Mouse (Mus musculus): Measurements from ENCODE around the gene Gtf3c5. TPM values are rescaled to one million over a fixed set of nuclear protein-coding genes. Genes with fewer than 3 reads are reported as not detected.
A peak's percentile ranks its signal among the peaks of the same experiment; 100 is the strongest.

Gtf3c5 gene
- polyA plus RNA-seq, 1 experiment from 2014 or later = 20.7 TPM

DNA sequence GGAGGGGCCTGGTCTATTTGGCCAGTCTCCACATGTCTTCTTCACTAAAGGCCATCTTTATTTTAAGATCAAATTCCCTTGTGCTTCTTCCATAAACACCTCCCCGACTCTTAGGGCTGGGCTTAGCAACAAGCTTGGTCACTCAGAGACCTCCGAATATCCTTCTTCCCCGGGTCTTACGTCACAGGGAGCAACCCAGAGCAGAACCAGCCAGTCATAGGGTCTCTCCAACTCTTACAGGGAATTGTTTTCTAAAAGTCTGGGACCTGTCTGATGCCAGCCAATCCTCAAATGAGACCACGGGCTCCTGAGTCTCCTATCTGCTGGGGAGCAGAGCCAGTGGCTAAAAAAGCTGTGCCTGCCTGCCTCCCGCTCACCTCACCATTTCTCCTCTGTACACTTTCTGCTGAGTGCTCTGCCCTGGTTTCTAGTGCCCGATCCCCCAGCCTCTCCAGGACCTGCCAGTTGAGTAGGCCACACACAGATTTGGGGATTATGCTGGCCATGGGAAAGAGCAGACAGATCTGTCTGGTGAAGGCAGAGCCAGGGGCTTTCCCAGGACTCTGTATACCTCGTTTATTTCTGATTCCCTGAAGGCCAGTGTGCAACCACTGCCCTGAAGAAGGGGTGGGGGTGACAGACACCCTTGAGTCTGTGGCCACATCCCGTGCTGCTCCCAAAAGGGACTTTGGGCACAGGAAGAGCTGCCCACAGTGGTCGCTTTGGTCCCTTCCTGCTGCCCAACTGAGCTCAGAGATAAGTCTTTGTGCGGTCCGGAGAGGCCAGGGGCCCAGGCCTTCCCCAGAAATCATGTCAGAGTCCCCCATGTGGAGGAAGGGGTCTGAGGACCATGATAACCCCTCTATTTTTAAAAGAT lies 15.4 kb upstream of the Gtf3c5 start:
- Histone ChIP-seq H3K36me3 (ENCODE audit: control insufficient read depth, insufficient read depth, low read length) (no peaks in the 10 kb centered on the region), H3K4me1 (ENCODE audit: control insufficient read depth in 2 of 2, insufficient read depth in 2 of 2, low read length in 2 of 2) (peaks cover 21% of the 10 kb centered on the region in 2 experiments), H3K9me3 (ENCODE audit: control insufficient read depth, low read length) (no peaks in the 10 kb centered on the region), H3K9ac (ENCODE audit: low read length) (no peak overlapping the region), H3K27ac (replicated peaks in 1 of 2; ENCODE audit: control insufficient read depth in 1 of 2, insufficient read depth in 1 of 2, low read depth in 2 of 2, low read length in 2 of 2) (no peak overlapping the region), H3K27me3 (ENCODE audit: control insufficient read depth, insufficient read depth, low read length) (no peaks in the 10 kb centered on the region), H3K4me2 (ENCODE audit: low read length) (no peak overlapping the region), H3K4me3 (ENCODE audit: control insufficient read depth in 1 of 2, insufficient read depth in 1 of 2, low read depth in 1 of 2, low read length in 2 of 2) (no peak overlapping the region)
- 43% methylated on average over 12 of the region's 12 CpGs for WGBS
- ATAC-seq (ENCODE audit: insufficient number of reproducible peaks, insufficient read depth, low FRiP score, low read depth) = no peak

DNA sequence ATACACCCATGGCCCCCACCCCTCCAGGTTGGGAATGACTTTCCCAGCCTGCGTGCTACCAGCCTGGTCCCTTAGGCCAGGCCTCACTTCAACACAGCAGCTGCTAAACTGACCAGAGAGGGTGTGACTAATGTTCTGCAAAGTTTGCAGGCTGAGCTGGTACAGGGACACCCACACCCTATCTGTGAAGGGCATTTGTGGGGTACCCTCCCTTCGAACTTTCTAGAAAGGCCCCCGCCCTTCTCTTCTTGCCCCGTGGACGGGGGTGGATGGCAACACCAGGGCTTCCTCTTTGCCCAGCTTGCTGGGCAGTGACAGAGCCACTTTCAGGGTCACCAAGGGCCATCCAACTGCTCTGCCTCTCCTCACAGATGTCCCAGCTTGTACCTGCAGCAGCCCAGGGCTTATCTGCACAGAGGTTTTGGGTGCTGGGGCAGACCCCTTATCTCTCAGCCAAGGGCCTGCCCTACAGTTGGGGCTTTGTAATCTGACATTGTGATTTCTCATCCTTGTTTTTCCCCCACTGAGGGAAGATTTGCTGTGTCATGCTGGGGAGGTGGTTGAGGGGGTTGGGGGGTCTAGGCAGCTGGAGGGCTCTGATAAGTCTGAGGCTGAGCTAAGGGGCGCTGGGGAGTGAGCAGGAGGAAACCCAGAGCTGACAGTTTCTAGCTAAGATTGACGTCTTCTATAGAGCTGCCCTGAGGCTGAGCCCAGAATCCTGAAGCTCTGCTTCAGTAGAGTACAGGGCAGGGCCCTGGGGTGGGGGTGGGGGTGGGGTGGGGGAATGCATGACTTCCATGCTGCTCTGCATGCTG lies 14.4 kb upstream of the Gtf3c5 start:
- Histone ChIP-seq H3K27ac (replicated peaks in 1 of 2; ENCODE audit: control insufficient read depth in 1 of 2, insufficient read depth in 1 of 2, low read depth in 2 of 2, low read length in 2 of 2) (no peak overlapping the region), H3K9me3 (ENCODE audit: control insufficient read depth, low read length) (no peaks in the 10 kb centered on the region), H3K36me3 (ENCODE audit: control insufficient read depth, insufficient read depth, low read length) (no peaks in the 10 kb centered on the region), H3K27me3 (ENCODE audit: control insufficient read depth, insufficient read depth, low read length) (no peaks in the 10 kb centered on the region), H3K4me1 (ENCODE audit: control insufficient read depth in 2 of 2, insufficient read depth in 2 of 2, low read length in 2 of 2) (peaks cover 21% of the 10 kb centered on the region in 2 experiments), H3K4me3 (ENCODE audit: control insufficient read depth in 1 of 2, insufficient read depth in 1 of 2, low read depth in 1 of 2, low read length in 2 of 2) (no peak overlapping the region), H3K9ac (ENCODE audit: low read length) (no peak overlapping the region), H3K4me2 (ENCODE audit: low read length) (no peak overlapping the region)
- WGBS = 69% methylated on average over 7 of the region's 7 CpGs
- ATAC-seq (ENCODE audit: insufficient number of reproducible peaks, insufficient read depth, low FRiP score, low read depth) = peak; percentile 29

DNA sequence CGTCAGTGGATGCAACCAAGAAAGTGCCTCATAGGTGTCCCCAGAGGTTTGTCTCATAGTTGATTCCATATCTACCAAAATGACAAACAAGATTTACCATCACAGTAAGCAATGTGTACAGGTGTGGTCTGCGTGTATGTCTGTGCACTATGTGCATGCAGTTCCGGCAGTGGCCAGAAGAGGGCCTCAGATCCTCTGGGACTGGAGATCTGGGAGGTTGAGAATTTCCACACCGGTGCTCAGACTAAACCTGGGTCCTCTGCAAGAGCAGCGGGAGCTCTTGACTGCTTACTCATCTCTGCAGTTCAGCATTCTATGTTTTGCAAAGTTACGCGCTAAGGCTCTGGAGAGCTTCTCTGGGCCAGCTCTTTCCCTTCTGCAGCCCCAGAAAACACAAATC lies 13.4 kb upstream of the Gtf3c5 start:
- no peak overlapping the region for H3K4me3 ChIP-seq (ENCODE audit: control insufficient read depth in 1 of 2, insufficient read depth in 1 of 2, low read depth in 1 of 2, low read length in 2 of 2)
- H3K36me3 ChIP-seq (ENCODE audit: control insufficient read depth, insufficient read depth, low read length) = no peaks in the 10 kb centered on the region
- H3K9me3 ChIP-seq (ENCODE audit: control insufficient read depth, low read length) = no peaks in the 10 kb centered on the region
- H3K4me1 ChIP-seq (ENCODE audit: control insufficient read depth in 2 of 2, insufficient read depth in 2 of 2, low read length in 2 of 2) = peaks cover 14 to 15% of the 10 kb centered on the region in 2 experiments
- no peak overlapping the region for H3K4me2 ChIP-seq (ENCODE audit: low read length)
- no peaks in the 10 kb centered on the region for H3K27me3 ChIP-seq (ENCODE audit: control insufficient read depth, insufficient read depth, low read length)
- ATAC-seq (ENCODE audit: insufficient number of reproducible peaks, insufficient read depth, low FRiP score, low read depth) = no peak
- H3K9ac ChIP-seq (ENCODE audit: low read length) = no peak overlapping the region
- WGBS = 87% methylated on average over 7 of the region's 7 CpGs
- H3K27ac ChIP-seq (replicated peaks in 1 of 2; ENCODE audit: control insufficient read depth in 1 of 2, insufficient read depth in 1 of 2, low read depth in 2 of 2, low read length in 2 of 2) = no peak overlapping the region

DNA sequence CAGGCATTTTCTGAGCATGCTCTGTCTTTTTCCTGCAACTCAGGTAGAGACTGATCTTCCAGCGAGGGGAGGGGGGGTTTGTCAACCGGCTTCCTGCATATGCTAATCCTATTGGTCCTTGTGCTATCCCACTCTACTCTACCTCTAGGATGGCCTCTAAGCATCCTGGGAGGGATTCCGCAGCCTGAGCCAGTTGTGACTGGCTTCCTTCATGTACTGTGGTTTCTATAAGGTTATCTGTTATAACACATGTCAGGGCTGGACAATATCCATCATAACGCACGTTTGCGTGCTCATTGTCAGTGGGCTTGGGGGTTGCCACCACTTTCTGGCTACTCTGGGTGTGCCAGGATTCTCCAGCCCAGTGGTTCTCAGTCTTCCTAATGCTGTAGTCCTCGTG lies 12.5 kb upstream of the Gtf3c5 start:
- Histone ChIP-seq H3K9ac (ENCODE audit: low read length) (no peak overlapping the region), H3K27me3 (ENCODE audit: control insufficient read depth, insufficient read depth, low read length) (no peaks in the 10 kb centered on the region), H3K9me3 (ENCODE audit: control insufficient read depth, low read length) (no peaks in the 10 kb centered on the region), H3K4me1 (ENCODE audit: control insufficient read depth in 2 of 2, insufficient read depth in 2 of 2, low read length in 2 of 2) (peaks cover 9 to 10% of the 10 kb centered on the region in 2 experiments), H3K27ac (replicated peaks in 1 of 2; ENCODE audit: control insufficient read depth in 1 of 2, insufficient read depth in 1 of 2, low read depth in 2 of 2, low read length in 2 of 2) (no peak overlapping the region), H3K36me3 (ENCODE audit: control insufficient read depth, insufficient read depth, low read length) (no peaks in the 10 kb centered on the region), H3K4me2 (ENCODE audit: low read length) (no peak overlapping the region), H3K4me3 (ENCODE audit: control insufficient read depth in 1 of 2, insufficient read depth in 1 of 2, low read depth in 1 of 2, low read length in 2 of 2) (no peak overlapping the region)
- WGBS = 82% methylated on average over 5 of the region's 7 CpGs
- ATAC-seq (ENCODE audit: insufficient number of reproducible peaks, insufficient read depth, low FRiP score, low read depth) = no peak

DNA sequence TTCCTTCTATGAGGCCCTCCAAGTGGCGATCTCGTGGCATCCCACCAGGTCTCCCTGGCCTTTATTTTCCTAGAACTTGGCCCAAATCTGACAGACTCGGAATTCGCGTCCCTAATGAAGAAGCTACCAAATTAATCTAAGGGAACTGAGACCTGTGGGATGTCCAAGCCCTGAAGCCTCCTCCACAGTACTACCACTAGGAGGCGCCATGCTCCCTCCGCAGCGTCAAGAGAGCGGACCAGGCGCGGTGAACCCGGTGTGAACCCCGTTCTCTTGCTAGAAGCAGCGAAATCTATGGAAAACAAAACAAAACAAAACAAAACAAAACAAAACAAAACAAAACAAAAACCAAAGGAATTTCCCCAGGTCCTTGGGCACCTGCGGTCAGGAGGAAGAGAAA lies 9.3 kb upstream of the Gtf3c5 start:
- WGBS = 6% methylated on average over 15 of the region's 15 CpGs
- Histone ChIP-seq H3K4me3 (ENCODE audit: control insufficient read depth in 1 of 2, insufficient read depth in 1 of 2, low read depth in 1 of 2, low read length in 2 of 2) (no peak overlapping the region), H3K9me3 (ENCODE audit: control insufficient read depth, low read length) (no peaks in the 10 kb centered on the region), H3K27ac (replicated peaks in 1 of 2; ENCODE audit: control insufficient read depth in 1 of 2, insufficient read depth in 1 of 2, low read depth in 2 of 2, low read length in 2 of 2) (no peak overlapping the region), H3K9ac (ENCODE audit: low read length) (no peak overlapping the region), H3K4me1 (ENCODE audit: control insufficient read depth in 2 of 2, insufficient read depth in 2 of 2, low read length in 2 of 2) (peaks cover 0 to 2% of the 10 kb centered on the region in 2 experiments; a peak in 3 of 4 replicates), H3K4me2 (ENCODE audit: low read length) (peak overlapping the region; percentile 46), H3K27me3 (ENCODE audit: control insufficient read depth, insufficient read depth, low read length) (no peaks in the 10 kb centered on the region), H3K36me3 (ENCODE audit: control insufficient read depth, insufficient read depth, low read length) (no peaks in the 10 kb centered on the region)
- no peak for ATAC-seq (ENCODE audit: insufficient number of reproducible peaks, insufficient read depth, low FRiP score, low read depth)

DNA sequence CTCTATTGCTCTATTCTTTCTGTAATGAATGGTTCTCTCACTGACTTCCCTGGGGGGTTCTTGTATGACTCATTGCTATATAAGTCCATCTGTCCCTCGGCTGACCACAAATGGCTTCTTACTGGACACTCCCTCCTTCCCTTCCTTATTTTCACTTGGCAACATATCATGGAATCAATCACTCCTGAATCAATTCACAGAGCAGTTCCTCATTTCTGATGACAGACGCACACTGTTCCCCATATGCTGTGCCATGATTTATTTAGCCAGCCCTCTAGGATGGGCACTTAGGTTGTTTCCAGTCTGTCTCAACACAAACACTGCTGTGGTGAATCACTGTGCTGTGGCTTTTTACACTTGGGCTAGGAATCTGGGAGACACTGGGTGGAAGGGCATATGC lies 7.9 kb upstream of the Gtf3c5 start:
- Histone ChIP-seq H3K36me3 (ENCODE audit: control insufficient read depth, insufficient read depth, low read length) (no peaks in the 10 kb centered on the region), H3K27me3 (ENCODE audit: control insufficient read depth, insufficient read depth, low read length) (no peaks in the 10 kb centered on the region), H3K4me1 (ENCODE audit: control insufficient read depth in 2 of 2, insufficient read depth in 2 of 2, low read length in 2 of 2) (no peaks in the 10 kb centered on the region; a peak in 1 of 4 replicates), H3K4me3 (ENCODE audit: control insufficient read depth in 1 of 2, insufficient read depth in 1 of 2, low read depth in 1 of 2, low read length in 2 of 2) (no peak overlapping the region), H3K9ac (ENCODE audit: low read length) (no peak overlapping the region), H3K4me2 (ENCODE audit: low read length) (no peak overlapping the region), H3K9me3 (ENCODE audit: control insufficient read depth, low read length) (no peaks in the 10 kb centered on the region), H3K27ac (replicated peaks in 1 of 2; ENCODE audit: control insufficient read depth in 1 of 2, insufficient read depth in 1 of 2, low read depth in 2 of 2, low read length in 2 of 2) (no peak overlapping the region)
- 68% methylated on average over 2 of the region's 2 CpGs for WGBS
- no peak for ATAC-seq (ENCODE audit: insufficient number of reproducible peaks, insufficient read depth, low FRiP score, low read depth)

DNA sequence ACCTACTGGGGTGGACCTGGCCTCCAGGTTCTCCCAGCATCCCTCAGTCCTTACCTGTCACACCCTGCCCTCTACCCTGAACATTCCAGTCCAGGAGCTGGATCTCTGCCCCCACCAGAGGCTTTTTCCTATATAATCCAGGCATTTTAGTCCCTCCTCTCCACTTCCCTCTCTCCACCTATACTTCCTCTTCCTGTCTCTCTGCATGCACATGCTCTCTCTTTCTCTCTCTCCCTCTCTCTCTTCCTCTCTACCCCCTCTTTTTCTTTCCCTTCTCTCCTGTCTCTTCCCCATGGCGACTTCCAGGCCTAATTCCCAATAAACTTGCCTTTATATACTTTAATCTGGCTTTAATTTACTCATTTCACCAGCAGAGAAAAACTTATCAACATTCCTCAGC lies 5.0 kb upstream of the Gtf3c5 start:
- Histone ChIP-seq H3K4me1 (ENCODE audit: control insufficient read depth in 2 of 2, insufficient read depth in 2 of 2, low read length in 2 of 2) (peaks cover 0 to 1% of the 10 kb centered on the region in 2 experiments; a peak in 2 of 4 replicates), H3K27me3 (ENCODE audit: control insufficient read depth, insufficient read depth, low read length) (no peaks in the 10 kb centered on the region), H3K4me3 (ENCODE audit: control insufficient read depth in 1 of 2, insufficient read depth in 1 of 2, low read depth in 1 of 2, low read length in 2 of 2) (no peak overlapping the region), H3K4me2 (ENCODE audit: low read length) (no peak overlapping the region), H3K9me3 (ENCODE audit: control insufficient read depth, low read length) (no peaks in the 10 kb centered on the region), H3K27ac (replicated peaks in 1 of 2; ENCODE audit: control insufficient read depth in 1 of 2, insufficient read depth in 1 of 2, low read depth in 2 of 2, low read length in 2 of 2) (no peak overlapping the region), H3K9ac (ENCODE audit: low read length) (no peak overlapping the region), H3K36me3 (ENCODE audit: control insufficient read depth, insufficient read depth, low read length) (no peaks in the 10 kb centered on the region)
- 38% methylated on average over 1 of the region's 1 CpGs for WGBS
- ATAC-seq (ENCODE audit: insufficient number of reproducible peaks, insufficient read depth, low FRiP score, low read depth) = no peak

Data from heart, embryonic 14.5 days (tissue).